Mouse (Mus musculus) heart, adult 11 months (tissue): ENCODE results near the gene Magea10.

Source experiments
- DNase-seq: peaks from one replicate; pipeline ENCODE4 v3.0.0; 2022

The Magea10 gene

DNA sequence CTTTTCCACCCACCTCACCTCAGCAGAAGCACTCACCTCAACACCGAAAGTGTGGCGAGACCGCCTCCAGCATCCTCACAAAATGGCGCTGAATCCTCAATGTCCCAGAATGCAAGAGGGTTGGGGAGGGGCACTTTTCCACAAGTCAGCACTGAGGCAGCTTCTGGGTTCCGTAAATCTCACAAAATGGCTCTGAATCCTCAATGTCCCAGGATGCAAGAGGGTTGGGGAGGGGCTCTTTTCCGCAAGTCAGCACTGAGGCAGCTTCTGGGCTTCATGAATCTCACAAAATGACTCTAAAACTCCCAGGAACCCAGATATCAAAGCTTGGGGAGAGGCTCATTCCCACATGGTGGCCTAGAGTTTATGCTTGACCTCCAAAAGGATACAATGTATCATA is at the start of gene Magea10:
TSS of gene Magea10 (minus strand) at position 101 of the 400 bp plus-strand sequence.
- no peak for DNase-seq

DNA sequence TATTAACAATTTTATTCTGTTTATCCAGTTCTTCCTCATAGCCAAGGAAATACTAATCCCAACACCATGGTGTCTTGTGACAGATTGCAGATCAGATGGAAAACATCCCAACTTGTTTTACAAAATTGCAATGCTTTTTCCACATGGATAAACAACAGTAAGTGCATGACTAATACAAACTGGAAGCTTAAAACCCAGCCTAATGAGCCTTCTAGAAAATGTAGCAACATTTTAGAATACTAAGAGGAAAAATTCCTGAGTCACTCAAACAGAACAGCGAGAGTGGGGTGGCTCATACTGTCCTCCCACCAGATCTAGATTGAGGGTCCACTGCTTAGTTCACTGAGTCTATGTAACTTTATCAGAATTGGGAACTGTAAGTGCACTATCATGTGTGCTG is 4.7 kb downstream of the Magea10 start:
- no peak for DNase-seq
